Mouse (Mus musculus): ENCODE results near the gene Speg. TPM values are rescaled to one million over a fixed set of nuclear protein-coding genes. Genes with fewer than 3 reads are reported as not detected.

Speg gene
- polyA plus RNA-seq, 1 experiment from 2014 or later: 20.1 TPM

DNA sequence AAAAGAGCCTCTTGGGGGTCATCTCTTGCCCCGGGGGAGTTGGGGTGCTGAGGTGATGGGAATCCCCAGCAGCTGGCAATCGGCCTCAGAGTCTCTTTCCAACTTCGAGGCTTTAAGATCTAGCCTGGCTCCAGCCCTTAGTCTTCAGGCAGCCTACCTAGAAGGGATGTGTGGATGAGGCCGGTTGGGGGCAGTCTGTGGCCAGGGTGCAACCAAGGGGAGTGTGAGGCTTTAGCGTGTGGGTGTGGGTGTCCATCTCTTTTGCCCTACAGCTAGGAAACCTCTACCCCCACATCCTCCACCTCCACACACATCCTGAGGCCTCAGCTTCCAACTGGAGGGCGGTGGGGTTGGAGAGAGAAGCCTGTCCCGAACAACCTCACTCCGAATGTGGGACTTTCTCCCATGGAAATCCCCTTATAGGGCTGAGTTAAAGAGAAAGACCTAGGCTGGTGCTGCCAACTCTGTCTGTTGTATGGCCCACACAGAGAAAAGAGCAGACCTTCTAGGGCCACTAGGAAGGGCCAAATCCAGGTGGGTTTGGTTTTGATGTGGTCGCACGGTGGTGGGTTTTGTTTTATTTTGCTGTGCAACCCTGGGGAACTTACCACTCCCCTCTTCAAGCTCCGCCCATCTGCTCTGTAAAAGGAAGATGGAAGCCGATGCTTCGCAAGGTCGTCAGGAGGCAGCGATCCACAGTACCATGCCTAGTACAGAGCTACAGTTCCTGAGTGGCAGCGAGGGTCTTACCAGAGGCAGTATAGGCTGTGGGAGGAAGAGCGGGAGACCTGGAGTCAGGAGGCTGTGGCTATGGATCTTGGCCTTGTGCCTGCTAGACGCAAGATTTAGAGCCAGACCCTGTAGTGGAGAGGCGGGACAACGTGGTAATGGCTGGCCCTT lies 29.8 kb upstream of the Speg start:
- Histone ChIP-seq H3K27ac (replicated peaks) (no peak overlapping the region), H3K27me3 (replicated peaks) (peaks cover 8% of the 10 kb centered on the region), H3K4me3 (replicated peaks) (no peak overlapping the region), H3K9me3 (replicated peaks) (no peaks in the 10 kb centered on the region), H3K4me2 (no peak overlapping the region), H3K36me3 (no peaks in the 10 kb centered on the region), H3K4me1 (peaks cover 11% of the 10 kb centered on the region), H3K9ac (replicated peaks) (no peak overlapping the region)
- ATAC-seq (ENCODE audit: low FRiP score): no peak
- 32% methylated on average over 20 of the region's 20 CpGs for WGBS

DNA sequence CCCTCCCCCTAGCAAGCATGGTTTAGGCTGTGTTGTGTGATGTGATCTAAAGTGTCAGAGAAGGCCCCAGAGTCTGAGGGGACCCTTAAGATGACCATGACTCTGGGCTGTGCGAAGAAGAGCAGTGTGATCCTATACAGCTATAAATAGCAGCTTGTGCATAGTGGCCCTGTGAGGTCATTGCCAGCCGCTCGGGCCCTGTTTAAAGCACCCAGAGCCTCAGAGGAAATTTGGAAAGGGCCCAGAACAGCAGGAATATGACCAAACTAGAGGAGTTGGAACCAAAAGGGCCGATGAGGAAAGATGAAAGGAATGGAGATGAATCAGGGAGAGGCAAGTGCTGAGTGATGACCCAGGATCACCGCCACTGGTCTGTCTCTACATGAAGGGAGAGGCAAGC lies 27.8 kb upstream of the Speg start:
- ATAC-seq (ENCODE audit: low FRiP score): no peak
- WGBS: 85% methylated on average over 5 of the region's 5 CpGs

GRCm38 (mm10) chr1:75349275-75349674 lies 25.8 kb upstream of the Speg start:
- 46% methylated on average over 5 of the region's 5 CpGs for WGBS
- Histone ChIP-seq H3K9me3 (replicated peaks) (no peaks in the 10 kb centered on the region), H3K4me2 (no peak overlapping the region), H3K4me3 (replicated peaks) (no peak overlapping the region), H3K27ac (replicated peaks) (no peak overlapping the region), H3K4me1 (peaks cover 8% of the 10 kb centered on the region), H3K36me3 (no peaks in the 10 kb centered on the region), H3K9ac (replicated peaks) (no peak overlapping the region), H3K27me3 (replicated peaks) (peaks cover 2% of the 10 kb centered on the region)
- no peak for ATAC-seq (ENCODE audit: low FRiP score)

More for the DNA sequence above, 27.8 kb upstream of the Speg start:
- H3K9me3 ChIP-seq (replicated peaks): no peaks in the 10 kb centered on the region
- H3K9ac ChIP-seq (replicated peaks): no peak overlapping the region
- peaks cover 8% of the 10 kb centered on the region for H3K27me3 ChIP-seq (replicated peaks)
- H3K27ac ChIP-seq (replicated peaks): no peak overlapping the region
- H3K4me2 ChIP-seq: no peak overlapping the region
- no peak overlapping the region for H3K4me3 ChIP-seq (replicated peaks)
- H3K4me1 ChIP-seq: peaks cover 11% of the 10 kb centered on the region
- H3K36me3 ChIP-seq: no peaks in the 10 kb centered on the region

GRCm38 (mm10) chr1:75357261-75357660 lies 17.8 kb upstream of the Speg start:
- Histone ChIP-seq H3K4me1 (peaks cover 14% of the 10 kb centered on the region), H3K36me3 (no peaks in the 10 kb centered on the region), H3K4me3 (replicated peaks) (no peak overlapping the region), H3K9me3 (replicated peaks) (no peaks in the 10 kb centered on the region), H3K27me3 (replicated peaks) (peaks cover 37% of the 10 kb centered on the region), H3K9ac (replicated peaks) (no peak overlapping the region), H3K4me2 (no peak overlapping the region), H3K27ac (replicated peaks) (no peak overlapping the region)
- WGBS: 68% methylated on average over 7 of the region's 7 CpGs
- ATAC-seq (ENCODE audit: low FRiP score): no peak

- H3K9ac ChIP-seq (replicated peaks): no peak overlapping the region
- no peak overlapping the region for H3K4me3 ChIP-seq (replicated peaks)
- H3K27ac ChIP-seq (replicated peaks): no peak overlapping the region
- H3K36me3 ChIP-seq: no peaks in the 10 kb centered on the region
- peaks cover 40% of the 10 kb centered on the region for H3K27me3 ChIP-seq (replicated peaks)
- no peak for ATAC-seq (ENCODE audit: low FRiP score)
- no peaks in the 10 kb centered on the region for H3K9me3 ChIP-seq (replicated peaks)
- H3K4me2 ChIP-seq: no peak overlapping the region
- H3K4me1 ChIP-seq: peaks cover 14% of the 10 kb centered on the region
- WGBS: 92% methylated on average over 4 of the region's 4 CpGs
Measured at GRCm38 (mm10) chr1:75358009-75358408, 17.1 kb upstream of the Speg start.

DNA sequence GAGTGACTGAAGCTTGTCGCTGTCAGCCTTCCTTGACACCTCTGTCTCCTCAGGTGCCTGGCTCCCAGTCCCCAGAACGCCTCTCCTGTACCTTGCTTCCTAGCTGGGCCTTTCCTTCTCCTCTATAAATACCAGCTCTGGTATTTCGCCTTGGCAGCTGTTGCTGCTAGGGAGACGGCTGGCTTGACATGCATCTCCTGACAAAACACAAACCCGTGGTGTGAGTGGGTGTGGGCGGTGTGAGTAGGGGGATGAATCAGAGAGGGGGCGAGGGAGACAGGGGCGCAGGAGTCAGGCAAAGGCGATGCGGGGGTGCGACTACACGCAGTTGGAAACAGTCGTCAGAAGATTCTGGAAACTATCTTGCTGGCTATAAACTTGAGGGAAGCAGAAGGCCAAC lies 15.8 kb upstream of the Speg start:
- peaks cover 40% of the 10 kb centered on the region for H3K27me3 ChIP-seq (replicated peaks)
- H3K4me2 ChIP-seq: no peak overlapping the region
- H3K4me3 ChIP-seq (replicated peaks): no peak overlapping the region
- H3K4me1 ChIP-seq: peaks cover 18% of the 10 kb centered on the region
- no peaks in the 10 kb centered on the region for H3K9me3 ChIP-seq (replicated peaks)
- no peak overlapping the region for H3K9ac ChIP-seq (replicated peaks)
- ATAC-seq (ENCODE audit: low FRiP score): no peak
- H3K36me3 ChIP-seq: no peaks in the 10 kb centered on the region
- H3K27ac ChIP-seq (replicated peaks): no peak overlapping the region
- WGBS: 72% methylated on average over 13 of the region's 13 CpGs

GRCm38 (mm10) chr1:75360112-75361031 lies 14.7 kb upstream of the Speg start, which contains the start of gene Des:
Des (plus strand) TSS chr1:75360329.
- H3K4me2 ChIP-seq: peak within 1 kb of the TSS; percentile 52
- H3K36me3 ChIP-seq: no peaks in the 10 kb centered on the region
- no peaks in the 10 kb centered on the region for H3K9me3 ChIP-seq (replicated peaks)
- 4% methylated on average over 77 of the region's 80 CpGs for WGBS
- H3K9ac ChIP-seq (replicated peaks): no peak within 1 kb of the TSS
- ATAC-seq (ENCODE audit: low FRiP score): no peak; the same call in 1 of the 2 replicates
- peaks cover 40% of the 10 kb centered on the region for H3K27me3 ChIP-seq (replicated peaks)
- H3K4me3 ChIP-seq (replicated peaks): peak within 1 kb of the TSS; percentile 27
- no peak within 1 kb of the TSS for H3K27ac ChIP-seq (replicated peaks)
- H3K4me1 ChIP-seq: peaks cover 20% of the 10 kb centered on the region

- Histone ChIP-seq H3K4me2 (peak overlapping the region; percentile 52; the same call in 1 of the 2 replicates), H3K4me3 (replicated peaks) (no peak overlapping the region), H3K4me1 (peaks cover 24% of the 10 kb centered on the region), H3K36me3 (no peaks in the 10 kb centered on the region), H3K9ac (replicated peaks) (no peak overlapping the region), H3K27me3 (replicated peaks) (peaks cover 40% of the 10 kb centered on the region), H3K27ac (replicated peaks) (no peak overlapping the region), H3K9me3 (replicated peaks) (no peaks in the 10 kb centered on the region)
- 43% methylated on average over 4 of the region's 4 CpGs for WGBS
- no peak for ATAC-seq (ENCODE audit: low FRiP score)
Measured at GRCm38 (mm10) chr1:75361123-75361522, 14.0 kb upstream of the Speg start.

DNA sequence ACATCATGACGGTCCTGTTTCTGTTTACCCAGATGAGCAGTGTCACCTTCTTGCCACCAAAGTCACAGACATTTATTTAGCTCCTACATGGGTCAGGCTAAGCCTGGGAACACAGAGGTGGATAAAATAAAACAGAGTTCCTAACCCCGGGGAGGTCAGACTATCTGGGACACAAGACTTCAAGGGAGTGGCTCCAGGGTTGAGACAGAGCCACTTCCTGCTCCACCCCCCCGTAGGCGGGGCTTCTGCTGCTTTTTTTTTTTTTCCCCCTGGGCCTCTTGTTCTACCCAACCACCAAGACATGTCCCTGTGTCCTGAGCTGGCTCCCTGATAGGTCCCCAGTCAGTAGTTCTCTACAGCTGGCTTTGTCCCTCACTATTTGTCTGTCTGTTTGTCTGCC lies 13.3 kb upstream of the Speg start:
- no peak for ATAC-seq (ENCODE audit: low FRiP score)
- Histone ChIP-seq H3K4me3 (replicated peaks) (no peak overlapping the region), H3K27ac (replicated peaks) (no peak overlapping the region), H3K4me2 (no peak overlapping the region), H3K36me3 (no peaks in the 10 kb centered on the region), H3K4me1 (peaks cover 24% of the 10 kb centered on the region), H3K27me3 (replicated peaks) (peaks cover 40% of the 10 kb centered on the region), H3K9ac (replicated peaks) (no peak overlapping the region), H3K9me3 (replicated peaks) (no peaks in the 10 kb centered on the region)
- WGBS: 40% methylated on average over 4 of the region's 4 CpGs

- Histone ChIP-seq H3K27me3 (replicated peaks) (peaks cover 37% of the 10 kb centered on the region), H3K9me3 (replicated peaks) (no peaks in the 10 kb centered on the region), H3K9ac (replicated peaks) (no peak overlapping the region), H3K27ac (replicated peaks) (no peak overlapping the region), H3K36me3 (no peaks in the 10 kb centered on the region), H3K4me1 (peaks cover 19% of the 10 kb centered on the region), H3K4me3 (replicated peaks) (no peak overlapping the region), H3K4me2 (no peak overlapping the region)
- ATAC-seq (ENCODE audit: low FRiP score): peak; percentile 58; the same call in 1 of the 2 replicates
- WGBS: 78% methylated on average over 3 of the region's 3 CpGs
Measured at GRCm38 (mm10) chr1:75363868-75364267, 11.2 kb upstream of the Speg start.

DNA sequence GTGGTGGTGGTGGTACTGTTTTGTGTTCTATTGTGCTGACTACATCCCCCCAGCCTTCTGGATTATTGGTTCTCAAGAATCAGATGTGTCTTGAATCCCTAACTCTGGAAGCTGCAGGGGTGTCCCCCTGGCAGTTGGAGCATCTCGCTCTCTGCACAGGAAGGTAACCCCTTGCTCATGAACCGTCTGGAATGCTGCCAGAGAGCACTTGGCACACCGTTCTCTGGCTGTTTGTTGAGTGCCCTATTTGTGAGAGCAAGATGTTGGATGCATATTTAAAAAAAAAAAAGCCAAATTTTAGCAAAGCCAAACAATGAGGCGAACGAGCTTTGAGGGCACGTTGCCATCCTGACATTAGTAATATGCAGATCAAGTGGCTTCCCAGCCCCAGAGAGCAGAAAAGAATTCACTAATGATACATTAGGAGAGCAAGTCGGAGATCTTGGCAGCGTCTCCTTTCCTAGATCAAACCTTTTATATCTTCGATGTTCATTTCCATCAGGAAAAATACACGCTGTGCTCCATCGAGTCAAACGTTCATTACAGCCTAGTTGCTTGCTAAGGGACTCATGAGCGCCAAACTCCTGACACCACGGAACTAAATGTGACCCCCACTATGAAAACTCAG lies 9.5 kb upstream of the Speg start:
- WGBS: 50% methylated on average over 14 of the region's 14 CpGs
- Histone ChIP-seq H3K4me1 (peaks cover 22% of the 10 kb centered on the region), H3K4me2 (no peak overlapping the region), H3K27me3 (replicated peaks) (peaks cover 31% of the 10 kb centered on the region), H3K4me3 (replicated peaks) (no peak overlapping the region), H3K9ac (replicated peaks) (no peak overlapping the region), H3K36me3 (no peaks in the 10 kb centered on the region), H3K9me3 (replicated peaks) (no peaks in the 10 kb centered on the region), H3K27ac (replicated peaks) (0 out of 2 replicates have a peak overlapping the region, but pooled peaks have one; percentile 5)
- ATAC-seq (ENCODE audit: low FRiP score): no peak

All from neural tube, embryonic 15.5 days (tissue).